ENCODE assay signal across 8 mouse cellular contexts in the genomic region with DNA sequence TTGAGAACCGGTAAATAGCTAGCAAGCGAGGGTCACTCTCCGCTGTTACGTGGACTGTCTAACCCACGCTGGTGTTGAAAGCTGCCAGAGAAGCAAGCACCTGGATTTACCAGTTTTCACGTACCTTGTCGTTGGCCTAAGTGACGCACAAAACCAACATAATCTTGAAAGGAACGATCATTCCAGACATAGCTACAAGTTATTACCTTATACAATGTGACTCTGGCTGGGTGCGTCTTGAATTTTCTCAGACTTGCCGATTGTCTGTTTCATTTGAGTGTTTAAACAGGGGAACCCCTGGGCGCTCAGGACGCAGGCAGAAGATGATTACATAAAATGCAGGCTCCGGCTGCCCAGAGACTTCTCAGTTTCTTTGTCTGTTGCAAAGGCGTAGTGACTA. TPM values are rescaled to one million over a fixed set of nuclear protein-coding genes. Genes with fewer than 3 reads are reported as not detected.
DNase-seq lines count a peak whose midpoint lies in the region; ATAC-seq and TF ChIP-seq lines count a peak whose summit lies in the region.

No protein-coding gene starts in this region.

- peaks cover 20% of the 10 kb centered on the region for H3K4me1 ChIP-seq in bone marrow macrophage, adult 2 months (ENCODE audit: control insufficient read depth, insufficient read depth, low read length)
- H3K4me1 ChIP-seq in forebrain, embryonic 16.5 days (replicated peaks; ENCODE audit: control insufficient read depth, insufficient read depth, low read length): peaks cover 23% of the 10 kb centered on the region
- H3K4me1 ChIP-seq in limb, embryonic 14.5 days (ENCODE audit: control insufficient read depth, insufficient read depth, low read length): peaks cover 18% of the 10 kb centered on the region

- no peak for TF ChIP-seq POLR2A in bone marrow macrophage, adult 2 months (IDR thresholded peaks at IDR 0.05; ENCODE audit: borderline replicate concordance, low read depth, low read length)
- no peak for TF ChIP-seq POLR2A in limb, embryonic 14.5 days (IDR thresholded peaks at IDR 0.05; ENCODE audit: borderline replicate concordance, extremely low read depth, insufficient read depth, insufficient read length)

- H3K9me3 ChIP-seq in forebrain, embryonic 16.5 days (ENCODE audit: control insufficient read depth, low read length): no peaks in the 10 kb centered on the region
- H3K9me3 ChIP-seq in limb, embryonic 14.5 days (ENCODE audit: control insufficient read depth, low read length): no peaks in the 10 kb centered on the region

- peak overlapping the region; percentile 94 for H3K4me3 ChIP-seq in bone marrow macrophage, adult 2 months (ENCODE audit: insufficient read depth, low read length)
- H3K4me3 ChIP-seq in forebrain, embryonic 16.5 days (replicated peaks; ENCODE audit: low read length): peak overlapping the region; percentile 81
- peak overlapping the region; percentile 76 for H3K4me3 ChIP-seq in limb, embryonic 14.5 days (replicated peaks; ENCODE audit: low read length)

- H3K36me3 ChIP-seq in forebrain, embryonic 16.5 days (ENCODE audit: control insufficient read depth, insufficient read depth): peaks cover 2% of the 10 kb centered on the region; the same call in 1 of the 2 replicates
- no peaks in the 10 kb centered on the region for H3K36me3 ChIP-seq in limb, embryonic 14.5 days (ENCODE audit: control insufficient read depth, insufficient read depth, low read length)

- H3K27me3 ChIP-seq in forebrain, embryonic 16.5 days (replicated peaks; ENCODE audit: control insufficient read depth, insufficient read depth, low read length): no peaks in the 10 kb centered on the region
- no peaks in the 10 kb centered on the region for H3K27me3 ChIP-seq in limb, embryonic 14.5 days (ENCODE audit: control insufficient read depth, insufficient read depth, low read length)

- WGBS in forebrain, embryonic 16.5 days: 6% methylated on average over 15 of the region's 15 CpGs
- 9% methylated on average over 15 of the region's 15 CpGs for WGBS in limb, embryonic 14.5 days

- H3K27ac ChIP-seq in bone marrow macrophage, adult 2 months (ENCODE audit: insufficient read depth, low read depth, low read length): no peak overlapping the region
- no peak overlapping the region; the same call in 1 of the 2 replicates for H3K27ac ChIP-seq in forebrain, embryonic 16.5 days (ENCODE audit: low read length)
- H3K27ac ChIP-seq in limb, embryonic 14.5 days (replicated peaks; ENCODE audit: low read depth, low read length): no peak overlapping the region

- DNase-seq in kidney, adult 11 months: peak; percentile 11
- DNase-seq in kidney, adult 8-10 months: no peak
- DNase-seq in limb, embryonic 14.5 days (ENCODE audit: low spot score): no peak
- peak; percentile 38 for DNase-seq in naive thymus-derived CD4-positive, alpha-beta T cell, adult 2 months (ENCODE audit: low read depth)
- no peak for DNase-seq in spleen, adult 12 weeks (ENCODE audit: low spot score)
- no peak for DNase-seq in layer of hippocampus, adult 8-10 months (ENCODE audit: low spot score in 2 of 2)

- H3K4me2 ChIP-seq in forebrain, embryonic 16.5 days (ENCODE audit: low read length): peak overlapping the region; percentile 86
- peak overlapping the region; percentile 76 for H3K4me2 ChIP-seq in limb, embryonic 14.5 days (replicated peaks; ENCODE audit: low read depth, low read length, severe bottlenecking)

- no peak for TF ChIP-seq CTCF in bone marrow macrophage, adult 2 months (IDR thresholded peaks at IDR 0.05; ENCODE audit: low read depth, low read length)

- peak overlapping the region; percentile 76 for H3K9ac ChIP-seq in forebrain, embryonic 16.5 days (replicated peaks; ENCODE audit: low read depth, low read length)
- H3K9ac ChIP-seq in limb, embryonic 14.5 days (ENCODE audit: low read depth, low read length, severe bottlenecking): peak overlapping the region; percentile 67

- ATAC-seq in forebrain, embryonic 16.5 days: no peak
- ATAC-seq in limb, embryonic 14.5 days (ENCODE audit: low FRiP score, low read depth): no peak

RNA-seq across cellular contexts. Expression of gene Ogfod1, which starts 0.8 kb away (rescaled TPM):
- polyA plus RNA-seq in bone marrow macrophage, adult 2 months (2012; ENCODE audit: insufficient read depth, insufficient read length, missing spikeins): 14.9 and 15.7 TPM in 2 replicates
- polyA plus RNA-seq in forebrain, embryonic 16.5 days (2015; fragmentation: Nextera tagmentation; extraction: Ambion mirVana): 16.7 and 20.8 TPM in 2 replicates
- 13.4 and 13.5 TPM in 2 replicates for polyA plus RNA-seq in limb, embryonic 14.5 days (2012; rRNA removed)
- polyA plus RNA-seq in limb, embryonic 14.5 days (2014; fragmentation: Nextera tagmentation; extraction: Ambion mirVana): 17.3 and 18.7 TPM in 2 replicates
- 100 to 1,000 TPM in 2 of 4 experiments, 10 to 100 TPM in 2; 87.9 to 136 (median 117) TPM for total RNA-seq in layer of hippocampus, adult 8-10 months (2022)

RNA-seq across cellular contexts. Expression of gene Nudt21, which starts 1.0 kb away (rescaled TPM):
- polyA plus RNA-seq in bone marrow macrophage, adult 2 months (2012; ENCODE audit: insufficient read depth, insufficient read length, missing spikeins): 44.3 and 61.3 TPM in 2 replicates
- polyA plus RNA-seq in forebrain, embryonic 16.5 days (2015; fragmentation: Nextera tagmentation; extraction: Ambion mirVana): 116 and 122 TPM in 2 replicates
- polyA plus RNA-seq in limb, embryonic 14.5 days (2012; rRNA removed): 47.2 and 79.3 TPM in 2 replicates
- 117 and 118 TPM in 2 replicates for polyA plus RNA-seq in limb, embryonic 14.5 days (2014; fragmentation: Nextera tagmentation; extraction: Ambion mirVana)
- 10 to 100 TPM; 43.9 to 57.1 (median 49.1) TPM for total RNA-seq in layer of hippocampus, adult 8-10 months (2022)

RNA-seq across cellular contexts. Expression of gene Amfr, which starts 25.2 kb away (rescaled TPM):
- 62.2 and 84.7 TPM in 2 replicates for polyA plus RNA-seq in bone marrow macrophage, adult 2 months (2012; ENCODE audit: insufficient read depth, insufficient read length, missing spikeins)
- polyA plus RNA-seq in forebrain, embryonic 16.5 days (2015; fragmentation: Nextera tagmentation; extraction: Ambion mirVana): 63.5 and 64.4 TPM in 2 replicates
- polyA plus RNA-seq in limb, embryonic 14.5 days (2012; rRNA removed): 56.9 and 79.0 TPM in 2 replicates
- polyA plus RNA-seq in limb, embryonic 14.5 days (2014; fragmentation: Nextera tagmentation; extraction: Ambion mirVana): 55.9 and 56.2 TPM in 2 replicates
- total RNA-seq in layer of hippocampus, adult 8-10 months (2022): 100 to 1,000 TPM; 126 to 136 (median 132) TPM

Comparison
In these comparisons a context has a peak if more than half of its experiments do, and no peak if none do; other contexts are left out.
1. DNase-seq: peak in kidney, adult 11 months (single experiment) and naive thymus-derived CD4-positive, alpha-beta T cell, adult 2 months (single experiment); none in kidney, adult 8-10 months (0 of 2), limb, embryonic 14.5 days (single experiment), spleen, adult 12 weeks (single experiment) and layer of hippocampus, adult 8-10 months (0 of 2).
2. Peak in every context shown above with its lines, with median percentiles within 50 percentile points of each other: H3K4me3 ChIP-seq.